Mouse (Mus musculus) hindbrain, postnatal 0 days (tissue): ENCODE measurements around the gene Slf2. TPM values are rescaled to one million over a fixed set of nuclear protein-coding genes. Genes with fewer than 3 reads are reported as not detected.

Source experiments
- ATAC-seq: fragments of 200-750 bp; cut with Nextera tagmentation; 2 replicates; pipeline ENCODE4 v1.8.0; 2017; ENCODE audit warnings: mild to moderate bottlenecking, moderate TSS enrichment, moderate library complexity
- DNase-seq: peaks from one replicate; pipeline ENCODE4 v3.0.0-alpha.2; 2015; ENCODE audit warnings: low spot score
- H3K27ac ChIP-seq: fragments of 300-500 bp; sonication (generic); 2 replicates; pipeline ENCODE4 v1.5.1; 2014; ENCODE audit warnings: mild to moderate bottlenecking
- H3K27me3 ChIP-seq: fragments of 300-500 bp; sonication (generic); 2 replicates; pipeline ENCODE4 v1.6.1; 2014; ENCODE audit warnings: low read length, mixed read lengths; ENCODE audit not compliant: insufficient read depth
- H3K36me3 ChIP-seq: fragments of 300-500 bp; sonication (generic); 2 replicates; pipeline ENCODE4 v1.6.1; 2014; ENCODE audit warnings: low read length, mixed read lengths; ENCODE audit not compliant: insufficient read depth
- H3K4me1 ChIP-seq: fragments of 300-500 bp; sonication (generic); 2 replicates; pipeline ENCODE4 v1.6.1; 2014; ENCODE audit warnings: antibody characterized with exemption, low read length, mixed read lengths; ENCODE audit not compliant: insufficient read depth
- H3K4me2 ChIP-seq: fragments of 300-500 bp; sonication (generic); 2 replicates; pipeline ENCODE4 v1.6.1; 2014; ENCODE audit warnings: low read depth, mild to moderate bottlenecking, low read length, moderate library complexity, mixed read lengths
- H3K4me3 ChIP-seq: fragments of 300-500 bp; sonication (generic); 2 replicates; pipeline ENCODE4 v1.5.1; 2014; ENCODE audit warnings: low read length
- H3K9ac ChIP-seq: fragments of 300-500 bp; sonication (generic); replicated peaks from 2 replicates; pipeline ENCODE4 v1.6.1; 2014; ENCODE audit warnings: mild to moderate bottlenecking, low read length, moderate library complexity, mixed read lengths
- H3K9me3 ChIP-seq: fragments of 300-500 bp; sonication (generic); 2 replicates; pipeline ENCODE4 v1.6.1; 2016; ENCODE audit warnings: low read length, mixed read lengths
- CTCF ChIP-seq: IDR thresholded peaks from 2 replicates; pipeline ENCODE4 v1.5.1; 2016; ENCODE audit warnings: antibody characterized with exemption, control low read depth, low read depth
- WGBS: fragments of 180-500 bp; shearing (Covaris S2); extraction: QIAGEN DNeasy Blood & Tissue Kit; methylation state at CpG from one replicate; pipeline ENCODE4 v1.1.7; 2014; 5-methylcytosine and 5-hydroxymethylcytosine counted together
- polyA plus RNA-seq: library from polyadenylated mRNA; unstranded; fragments of >200 nt; fragmentation: Nextera tagmentation; extraction: Ambion mirVana; gene quantifications from 2 replicates; pipeline ENCODE4 v1.2.1, GENCODE M21; 2015
- total RNA-seq: library from RNA; depleted of rRNA; stranded (reverse); fragments of >200 nt; gene quantifications from 2 replicates; pipeline ENCODE4 v1.2.3, GENCODE M21; 2014

The Slf2 gene
- total and polyA plus RNA-seq, 2 experiments from 2014 or later: 18.3 to 25.0 TPM

DNA sequence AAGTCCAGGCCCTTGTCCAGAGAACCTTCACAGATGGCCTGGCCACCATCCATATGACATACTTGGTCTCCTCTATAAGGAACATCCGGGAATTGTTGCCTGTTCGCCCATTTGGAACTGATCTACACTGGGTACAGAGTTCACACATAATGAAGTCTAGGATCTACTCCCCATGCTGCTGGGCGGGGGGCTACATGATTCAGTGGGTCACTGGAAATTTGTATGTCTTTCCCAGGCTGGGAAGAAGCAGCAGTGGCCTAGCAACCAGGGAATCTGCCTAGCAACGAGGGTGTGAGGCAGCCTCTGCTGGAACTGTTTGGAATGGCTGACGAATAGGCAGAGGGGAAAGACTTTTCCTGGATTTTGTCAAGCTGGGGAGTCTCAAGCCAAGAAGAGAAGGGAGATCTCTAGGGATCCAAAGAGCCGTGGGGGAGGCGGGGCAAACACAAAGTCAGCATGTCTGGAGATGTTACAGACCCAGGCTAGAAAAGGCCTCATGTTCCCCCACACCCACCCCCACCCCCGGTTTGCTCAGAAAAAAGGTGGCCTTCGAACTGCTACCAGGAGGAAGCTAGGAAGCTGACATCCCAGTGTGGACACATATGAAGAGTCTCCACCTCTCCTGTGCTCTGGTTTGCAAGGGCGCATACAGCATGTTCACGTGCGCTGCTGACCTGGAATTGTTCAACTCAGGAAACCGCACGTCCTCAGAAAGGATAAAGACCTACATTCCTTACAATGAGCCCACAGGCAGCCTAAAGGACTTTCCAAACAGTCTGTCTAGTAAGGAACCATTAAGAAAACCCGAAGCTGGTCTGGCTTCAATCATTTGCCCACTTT is 22.9 kb upstream of the Slf2 start:
- TF ChIP-seq CTCF: peak; percentile 37

DNA sequence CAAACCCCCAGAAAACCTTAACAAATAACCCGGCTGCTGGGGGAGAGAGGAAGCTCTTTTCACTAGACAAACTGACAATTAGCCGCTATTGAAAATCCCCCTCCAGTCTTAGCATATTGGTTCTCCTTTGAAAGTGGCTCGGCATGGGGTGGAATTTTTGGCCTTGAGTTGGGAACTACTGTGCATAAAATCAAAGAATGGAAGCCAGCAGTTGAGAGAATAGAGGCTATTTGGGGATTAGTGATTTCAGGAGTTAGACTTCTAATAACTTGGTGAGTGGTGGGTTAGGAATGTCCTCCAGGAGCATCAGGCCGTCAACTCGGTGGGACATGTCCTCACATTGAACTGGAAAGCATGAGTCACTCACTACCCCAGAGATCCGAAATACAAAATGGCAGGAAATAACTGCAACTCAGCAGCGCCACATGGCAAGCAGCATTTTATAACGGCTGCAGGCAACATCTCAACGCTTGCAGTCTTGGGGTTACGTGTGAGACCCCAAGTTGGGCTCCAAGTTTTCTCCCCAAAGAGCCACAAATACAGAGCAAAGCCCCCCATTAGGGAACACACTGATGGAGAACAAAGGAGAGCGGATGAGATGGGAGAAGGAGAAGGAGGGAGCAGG is 22.0 kb upstream of the Slf2 start:
- Histone ChIP-seq H3K9me3 (no peaks in the 10 kb centered on the region), H3K4me2 (no peak overlapping the region), H3K4me1 (peaks cover 9% of the 10 kb centered on the region), H3K4me3 (no peak overlapping the region), H3K27me3 (no peaks in the 10 kb centered on the region), H3K9ac (no peak overlapping the region), H3K27ac (no peak overlapping the region), H3K36me3 (no peaks in the 10 kb centered on the region)
- WGBS: 46% methylated on average over 11 of the region's 11 CpGs
- DNase-seq: peak; percentile 43
- no peak for TF ChIP-seq CTCF
- ATAC-seq: no peak

More for the DNA sequence above, 22.9 kb upstream of the Slf2 start:
- ATAC-seq: peak; percentile 67; the same call in 1 of the 2 replicates
- H3K36me3 ChIP-seq: no peaks in the 10 kb centered on the region
- H3K9ac ChIP-seq: no peak overlapping the region
- H3K4me3 ChIP-seq: no peak overlapping the region
- DNase-seq: peak; percentile 70
- H3K4me1 ChIP-seq: peaks cover 9% of the 10 kb centered on the region
- peak overlapping the region; percentile 15; the same call in 1 of the 2 replicates for H3K27ac ChIP-seq
- no peaks in the 10 kb centered on the region for H3K9me3 ChIP-seq
- no peaks in the 10 kb centered on the region for H3K27me3 ChIP-seq
- 37% methylated on average over 15 of the region's 15 CpGs for WGBS
- H3K4me2 ChIP-seq: no peak overlapping the region

DNA sequence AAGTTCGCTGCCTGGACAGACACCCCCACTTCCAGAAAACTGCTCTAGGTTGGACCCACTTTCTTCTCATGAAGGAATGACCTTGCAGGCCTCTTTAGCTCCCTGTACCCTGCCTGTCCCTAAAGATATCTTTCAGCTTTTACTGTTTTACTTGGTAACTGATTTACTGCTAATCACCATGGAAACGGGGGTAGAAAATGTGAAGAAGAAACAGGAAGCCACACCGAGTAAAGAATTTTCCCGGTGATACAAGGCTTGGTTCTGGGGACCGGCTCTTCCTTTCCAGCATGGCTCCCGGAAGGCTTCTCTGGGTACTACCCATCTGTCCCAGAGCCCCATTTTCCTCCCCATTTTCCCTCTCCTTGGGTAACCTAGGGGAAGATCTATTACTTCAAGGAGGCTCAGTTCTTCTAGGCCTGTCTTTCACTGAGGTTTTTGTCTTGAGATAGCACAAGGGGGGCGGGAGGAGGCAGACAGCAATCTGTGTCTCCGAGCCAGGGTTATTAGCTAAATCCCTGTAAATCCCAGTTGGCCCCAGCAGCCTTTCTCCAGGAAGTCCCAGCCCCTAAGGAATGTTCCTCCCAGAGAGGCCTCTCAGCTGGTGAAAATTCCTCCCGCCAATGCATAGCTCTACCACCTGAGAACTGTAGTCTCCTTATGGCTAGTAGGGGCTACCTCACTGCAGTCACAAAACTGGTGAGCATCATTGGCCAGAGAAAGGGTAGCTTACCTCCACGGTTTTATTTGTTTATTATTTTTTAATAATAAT is 16.3 kb upstream of the Slf2 start:
- no peak for DNase-seq
- WGBS: 59% methylated on average over 10 of the region's 10 CpGs
- H3K27ac ChIP-seq: peak overlapping the region; percentile 36; the same call in 1 of the 2 replicates

GRCm38 (mm10) chr19:44918171-44918570 is 12.8 kb upstream of the Slf2 start:
- no peak for ATAC-seq
- no peaks in the 10 kb centered on the region for H3K27me3 ChIP-seq
- H3K4me3 ChIP-seq: no peak overlapping the region
- no peak overlapping the region for H3K27ac ChIP-seq
- H3K4me2 ChIP-seq: no peak overlapping the region
- H3K4me1 ChIP-seq: 0 out of 2 replicates have a peak, but pooled peaks cover 6% of the 10 kb centered on the region
- no peak for TF ChIP-seq CTCF
- H3K36me3 ChIP-seq: no peaks in the 10 kb centered on the region
- no peaks in the 10 kb centered on the region for H3K9me3 ChIP-seq
- WGBS: 85% methylated on average over 6 of the region's 6 CpGs
- DNase-seq: no peak
- H3K9ac ChIP-seq: no peak overlapping the region

More for the DNA sequence above, 16.3 kb upstream of the Slf2 start:
- Histone ChIP-seq H3K9ac (no peak overlapping the region), H3K4me3 (no peak overlapping the region), H3K4me2 (no peak overlapping the region), H3K36me3 (no peaks in the 10 kb centered on the region), H3K9me3 (no peaks in the 10 kb centered on the region), H3K4me1 (0 out of 2 replicates have a peak, but pooled peaks cover 6% of the 10 kb centered on the region), H3K27me3 (no peaks in the 10 kb centered on the region)
- TF ChIP-seq CTCF: no peak
- no peak for ATAC-seq

GRCm38 (mm10) chr19:44921466-44922139 is 9.3 kb upstream of the Slf2 start:
- WGBS: 68% methylated on average over 1 of the region's 1 CpGs
- ATAC-seq: no peak
- TF ChIP-seq CTCF: no peak
- no peaks in the 10 kb centered on the region for H3K27me3 ChIP-seq
- no peaks in the 10 kb centered on the region for H3K4me1 ChIP-seq
- H3K4me3 ChIP-seq: no peak overlapping the region
- no peak for DNase-seq
- no peak overlapping the region for H3K9ac ChIP-seq
- no peaks in the 10 kb centered on the region for H3K9me3 ChIP-seq
- no peaks in the 10 kb centered on the region for H3K36me3 ChIP-seq
- no peak overlapping the region for H3K4me2 ChIP-seq
- no peak overlapping the region for H3K27ac ChIP-seq

GRCm38 (mm10) chr19:44922521-44922920 is 8.4 kb upstream of the Slf2 start:
- H3K9ac ChIP-seq: no peak overlapping the region
- TF ChIP-seq CTCF: no peak
- no peaks in the 10 kb centered on the region for H3K9me3 ChIP-seq
- no peaks in the 10 kb centered on the region for H3K36me3 ChIP-seq
- H3K4me2 ChIP-seq: no peak overlapping the region
- no peak overlapping the region for H3K4me3 ChIP-seq
- WGBS: 88% methylated on average over 2 of the region's 2 CpGs
- H3K27me3 ChIP-seq: no peaks in the 10 kb centered on the region
- no peak for DNase-seq
- H3K27ac ChIP-seq: no peak overlapping the region
- no peak for ATAC-seq
- no peaks in the 10 kb centered on the region for H3K4me1 ChIP-seq
